Mouse (Mus musculus) cerebellum, adult 9-11 months (tissue): ENCODE measurements around the gene Ptchd4.
A peak's percentile ranks its signal among the peaks of the same experiment; 100 is the strongest.

Source experiments
- DNase-seq: peaks from one replicate; pipeline ENCODE4 v3.0.0; 2022

Gene Ptchd4

DNA sequence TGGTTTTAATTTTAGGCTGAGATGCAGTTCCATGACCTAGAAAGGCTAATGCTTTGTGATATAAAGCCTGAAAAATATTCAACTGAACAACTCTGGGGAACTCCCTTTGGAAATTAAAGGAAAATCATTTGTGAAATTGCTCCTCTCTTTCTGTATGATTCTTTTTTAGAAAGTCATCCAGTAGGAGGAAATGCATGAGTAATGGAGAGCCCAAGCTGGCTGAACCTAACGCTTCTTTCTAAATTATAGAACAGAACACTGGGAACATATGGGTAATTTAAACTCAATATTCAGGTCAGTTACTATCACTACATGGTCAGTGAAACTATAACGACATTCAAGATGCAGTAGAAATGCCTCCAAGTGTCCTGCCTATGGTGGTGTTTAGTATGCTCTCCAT, 114.6 kb downstream of the Ptchd4 start:
- no peak for DNase-seq

DNA sequence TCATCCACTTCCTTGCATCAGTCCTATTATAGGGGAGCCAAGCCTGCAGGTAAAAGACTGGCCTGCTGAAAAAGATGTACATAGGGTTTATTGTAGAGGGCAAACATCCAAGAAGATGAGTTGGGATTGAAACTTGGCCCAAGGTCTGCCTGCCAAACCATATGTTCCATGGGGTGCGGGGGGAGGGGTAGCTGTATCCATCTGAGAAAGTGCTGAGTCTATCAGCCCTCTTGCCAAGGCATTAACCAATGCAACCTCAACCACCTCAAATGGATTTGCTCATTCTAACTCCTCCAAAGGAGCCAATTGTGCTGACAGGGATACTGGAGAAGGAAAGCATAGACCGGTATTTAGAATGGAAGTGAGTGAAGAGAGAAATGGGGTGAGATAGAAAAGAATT, 136.5 kb downstream of the Ptchd4 start:
- peak; percentile 49 for DNase-seq

DNA sequence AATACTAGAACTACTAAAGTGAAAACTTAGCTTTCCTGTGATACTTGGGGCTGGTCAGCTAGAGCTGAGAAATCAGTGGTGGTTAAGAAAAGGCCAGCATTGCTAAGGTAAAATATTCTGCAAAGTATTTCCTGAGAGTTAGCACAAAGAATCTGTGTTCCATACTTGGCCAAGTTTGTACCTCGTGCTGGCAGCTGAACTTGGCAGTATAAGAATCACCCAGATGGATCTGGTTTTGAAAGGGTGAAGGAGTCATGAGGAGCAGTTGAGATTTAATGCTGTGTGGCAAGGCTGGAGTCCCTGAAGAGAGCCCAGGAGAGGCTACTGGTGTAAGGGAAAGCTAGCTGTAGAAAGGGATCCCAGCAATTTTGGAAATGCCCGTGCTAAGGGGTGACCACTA, 140.7 kb downstream of the Ptchd4 start:
- no peak for DNase-seq

DNA sequence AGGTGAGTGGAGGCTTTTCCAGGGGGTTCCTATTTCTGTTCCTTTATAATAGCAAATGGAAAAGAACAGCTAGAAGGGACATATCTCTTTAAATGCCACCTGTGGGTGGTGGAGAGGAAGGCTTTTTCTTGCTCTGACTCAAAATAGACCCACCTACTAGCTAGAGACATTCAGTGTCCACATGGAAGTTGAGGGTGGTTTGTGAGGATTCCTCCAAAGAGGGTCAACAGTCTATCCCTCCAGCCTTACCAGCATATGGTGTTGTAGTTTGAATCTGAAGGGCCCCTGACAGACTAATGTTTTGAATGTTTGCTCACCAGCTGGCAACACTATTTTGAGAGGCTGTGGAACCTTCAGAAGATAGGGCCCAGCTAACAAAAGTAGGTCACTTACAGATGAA, 147.0 kb downstream of the Ptchd4 start:
- DNase-seq: no peak

DNA sequence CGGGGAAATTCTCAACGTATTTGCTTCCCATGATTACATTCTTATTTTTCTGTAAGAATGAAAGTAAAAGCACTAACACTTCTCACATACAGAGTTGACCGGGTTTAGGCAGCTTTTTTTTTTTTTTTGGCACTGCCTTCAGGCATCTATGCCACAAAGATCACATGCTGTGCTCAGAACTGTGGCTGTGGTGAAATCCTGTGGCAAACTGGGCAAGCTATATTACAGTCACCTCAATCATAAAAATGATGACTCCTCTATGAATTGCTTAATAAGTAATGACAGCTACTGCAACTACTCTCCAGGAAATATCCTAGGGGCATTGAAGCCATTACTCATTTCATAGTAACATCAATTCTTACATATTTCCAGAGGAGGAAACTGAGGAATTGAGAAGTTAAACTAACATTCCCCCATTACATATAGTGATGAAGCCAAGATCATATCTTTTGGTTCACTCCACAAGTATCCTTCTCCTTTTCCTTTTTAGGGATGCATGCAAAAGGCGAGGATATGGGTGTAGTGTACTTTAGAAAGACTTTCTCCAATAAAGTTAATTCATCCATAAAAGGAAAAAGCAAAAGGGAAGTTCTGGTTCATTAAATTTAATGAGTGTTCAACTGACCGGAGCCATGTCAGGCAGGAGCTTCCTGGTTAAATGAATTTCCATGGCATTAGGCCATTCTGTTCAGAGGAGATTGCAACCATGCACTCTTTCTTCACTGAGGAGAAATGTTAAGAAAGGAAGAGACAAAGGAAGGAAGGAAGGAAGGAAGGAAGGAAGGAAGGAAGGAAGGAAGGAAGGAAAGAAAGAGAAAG, 164.6 kb downstream of the Ptchd4 start:
- no peak for DNase-seq

DNA sequence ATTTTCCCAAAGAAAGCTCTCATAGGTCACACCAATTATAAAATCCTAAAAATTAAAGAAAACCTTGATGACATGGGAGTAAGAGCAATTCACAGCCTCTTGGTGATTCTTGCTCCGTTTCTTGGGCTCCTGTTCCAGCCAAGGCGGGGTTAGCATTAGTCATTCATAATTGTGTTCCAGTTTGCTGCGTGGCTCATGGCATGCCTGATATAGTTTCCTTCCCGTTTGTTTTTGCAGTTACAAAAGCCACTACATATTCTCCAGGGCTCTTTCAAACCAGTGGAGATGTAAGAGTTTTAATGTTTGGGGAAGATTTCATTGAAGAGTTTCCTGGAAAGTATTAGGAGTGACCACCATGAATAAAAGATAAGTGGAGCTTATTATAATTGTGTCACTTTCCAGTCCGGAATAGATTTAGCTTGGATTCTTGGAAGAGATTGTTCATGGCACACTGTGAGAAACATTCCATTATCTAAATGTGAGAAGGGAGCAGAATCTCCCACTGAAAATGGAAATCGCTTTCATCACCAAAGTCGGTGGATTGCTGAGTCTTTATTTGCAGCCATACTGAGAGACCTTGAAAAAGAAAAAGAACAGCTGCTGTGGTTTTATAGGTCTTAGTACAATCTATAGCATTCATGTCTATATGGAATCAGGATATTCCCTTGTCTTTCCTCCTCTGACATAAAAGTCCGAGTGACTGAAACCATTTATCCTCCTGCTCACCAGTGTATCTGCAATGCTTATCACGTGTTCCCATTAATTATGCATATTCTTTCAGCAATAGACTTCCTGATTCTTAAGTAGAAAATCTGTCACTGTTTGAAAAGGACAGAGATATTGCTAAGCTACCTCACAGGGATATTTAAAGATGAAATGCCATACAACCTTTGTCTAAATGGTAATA, 193.9 kb downstream of the Ptchd4 start:
- no peak for DNase-seq

DNA sequence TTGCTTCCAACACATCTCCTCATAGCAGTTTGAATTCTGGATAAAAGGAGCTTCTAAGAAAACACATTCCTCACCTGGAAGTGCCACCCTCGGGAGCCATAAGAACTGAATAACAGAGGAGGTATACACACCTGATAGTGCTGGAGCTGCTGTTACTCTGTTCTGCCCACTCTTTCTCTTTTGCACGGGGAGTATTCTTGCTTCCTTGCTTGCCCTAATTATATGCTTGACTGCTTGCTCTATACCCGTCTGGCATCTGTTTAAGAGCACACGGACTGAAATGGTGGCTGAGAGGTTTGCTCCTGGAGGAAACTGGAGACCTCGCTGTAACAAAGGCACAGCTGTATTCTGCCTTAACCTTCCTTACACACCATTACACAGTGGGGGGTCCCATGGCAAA, 214.4 kb downstream of the Ptchd4 start:
- no peak for DNase-seq

DNA sequence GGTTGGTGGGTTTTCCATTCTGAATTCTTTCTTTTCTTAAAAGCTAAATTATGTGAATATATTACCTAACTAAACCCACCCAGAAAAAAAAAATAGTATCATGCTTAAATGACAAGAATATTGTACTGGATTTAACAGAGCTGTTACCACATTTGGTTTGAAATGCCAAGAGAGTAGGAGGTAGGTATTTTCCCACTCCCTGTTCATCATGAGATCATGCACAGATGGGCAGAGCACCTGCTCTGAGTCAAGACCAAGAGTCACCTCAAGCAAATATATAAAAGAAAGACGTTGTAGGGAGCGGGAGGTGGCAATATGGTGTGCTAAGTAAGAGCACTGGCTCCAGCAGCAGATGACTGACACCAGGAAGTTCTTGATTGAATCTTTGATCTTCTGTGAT, 233.8 kb downstream of the Ptchd4 start:
- no peak for DNase-seq
